Mouse (Mus musculus) retina, adult 2 months (tissue): ENCODE data around the gene Pnrc1.

ENCODE experiments used
- DNase-seq: peaks from one replicate; pipeline ENCODE4 v3.0.0-alpha.2; 2012; ENCODE audit warnings: low read depth, low spot score

Pnrc1 gene

GRCm38 (mm10) chr4:33224003-33224675, 65.8 kb downstream of the Pnrc1 start:
- no peak for DNase-seq

GRCm38 (mm10) chr4:33221847-33222246, 68.1 kb downstream of the Pnrc1 start:
- no peak for DNase-seq

- no peak for DNase-seq
Measured at GRCm38 (mm10) chr4:33208881-33209841, 80.8 kb downstream of the Pnrc1 start, which contains the start of gene Srsf12. TSS of gene Srsf12 (plus strand) at chr4:33208991.

GRCm38 (mm10) chr4:33207551-33207950, 82.4 kb downstream of the Pnrc1 start:
- DNase-seq, result no peak

- peak; percentile 43 for DNase-seq
Measured at GRCm38 (mm10) chr4:33204682-33205081, 85.3 kb downstream of the Pnrc1 start.

GRCm38 (mm10) chr4:33198117-33198516, 91.8 kb downstream of the Pnrc1 start:
- DNase-seq, result no peak
